8 mouse cellular contexts compared by ENCODE assay signal in genomic region chr17:70847086-70847485, GRCm38 (mm10). TPM values are rescaled to one million over a fixed set of nuclear protein-coding genes. Genes with fewer than 3 reads are reported as not detected.
DNase-seq lines count a peak whose midpoint lies in the region; ATAC-seq and TF ChIP-seq lines count a peak whose summit lies in the region.

No protein-coding gene starts in this region.

- no peak for ATAC-seq in hindbrain, embryonic 11.5 days (ENCODE audit: low FRiP score)
- no peak for ATAC-seq in limb, embryonic 13.5 days (ENCODE audit: low FRiP score, low read depth)
- no peak for ATAC-seq in midbrain, embryonic 14.5 days (ENCODE audit: low FRiP score, low TSS enrichment)

- TF ChIP-seq CTCF in left cerebral cortex, adult 2 months (IDR thresholded peaks at IDR 0.05), result peak; percentile 58

- intact Hi-C loops in left cerebral cortex, adult 2 months (cut with DNase I), result loop anchor here (2.0 kb wide), 1 partner anchor 122 kb away; no protein-coding TSS in a partner anchor

- no peaks in the 10 kb centered on the region for H3K9me3 ChIP-seq in hindbrain, embryonic 11.5 days (ENCODE audit: control insufficient read depth, low read length)
- no peaks in the 10 kb centered on the region for H3K9me3 ChIP-seq in limb, embryonic 13.5 days
- no peaks in the 10 kb centered on the region for H3K9me3 ChIP-seq in midbrain, embryonic 14.5 days (ENCODE audit: control insufficient read depth, low read length)

- H3K4me2 ChIP-seq in hindbrain, embryonic 11.5 days (replicated peaks; ENCODE audit: low read depth, low read length), result 0 out of 2 replicates have a peak overlapping the region, but pooled peaks have one; percentile 6
- peak overlapping the region; percentile 96 for H3K4me2 ChIP-seq in limb, embryonic 13.5 days (replicated peaks)
- H3K4me2 ChIP-seq in midbrain, embryonic 14.5 days (ENCODE audit: low read length), result peak overlapping the region; percentile 97

- no peak for DNase-seq in left cerebral cortex, adult 2 months (ENCODE audit: extremely low spot score in 1 of 2, low spot score in 2 of 2)
- DNase-seq in left cerebral cortex, adult 11 months (ENCODE audit: low spot score), result no peak
- DNase-seq in embryo, embryonic 10.5 days (ENCODE audit: low spot score), result peak; percentile 83
- DNase-seq in hindbrain, embryonic 11.5 days (ENCODE audit: low spot score), result peak; percentile 65
- peak; percentile 75 for DNase-seq in midbrain, embryonic 14.5 days
- peak; percentile 72 for DNase-seq in thymus, postnatal 4 days
- DNase-seq in layer of hippocampus, adult 9-10 months (ENCODE audit: low spot score), result no peak

- no peaks in the 10 kb centered on the region for H3K27me3 ChIP-seq in hindbrain, embryonic 11.5 days (ENCODE audit: control insufficient read depth, insufficient read depth, low read length)
- no peaks in the 10 kb centered on the region for H3K27me3 ChIP-seq in limb, embryonic 13.5 days
- H3K27me3 ChIP-seq in midbrain, embryonic 14.5 days (ENCODE audit: control insufficient read depth, insufficient read depth, low read length), result peaks cover 11% of the 10 kb centered on the region; the same call in 1 of the 2 replicates

- no peak overlapping the region for H3K27ac ChIP-seq in left cerebral cortex, adult 2 months
- H3K27ac ChIP-seq in hindbrain, embryonic 11.5 days (ENCODE audit: low read depth, low read length), result no peak overlapping the region
- no peak overlapping the region for H3K27ac ChIP-seq in limb, embryonic 13.5 days
- no peak overlapping the region for H3K27ac ChIP-seq in midbrain, embryonic 14.5 days (replicated peaks; ENCODE audit: low read depth, low read length)

- no peak overlapping the region for H3K9ac ChIP-seq in hindbrain, embryonic 11.5 days (ENCODE audit: low read depth, low read length)
- peak overlapping the region; percentile 52; the same call in 1 of the 2 replicates for H3K9ac ChIP-seq in limb, embryonic 13.5 days
- H3K9ac ChIP-seq in midbrain, embryonic 14.5 days (replicated peaks; ENCODE audit: low read length), result no peak overlapping the region

- 2% methylated on average over 4 of the region's 4 CpGs for WGBS in hindbrain, embryonic 11.5 days
- WGBS in limb, embryonic 13.5 days, result 1% methylated on average over 4 of the region's 4 CpGs
- 5% methylated on average over 4 of the region's 4 CpGs for WGBS in midbrain, embryonic 14.5 days

- no peaks in the 10 kb centered on the region for H3K36me3 ChIP-seq in hindbrain, embryonic 11.5 days (ENCODE audit: control insufficient read depth, insufficient read depth, low read length)
- peaks cover 43% of the 10 kb centered on the region for H3K36me3 ChIP-seq in limb, embryonic 13.5 days
- no peaks in the 10 kb centered on the region for H3K36me3 ChIP-seq in midbrain, embryonic 14.5 days (ENCODE audit: control insufficient read depth, insufficient read depth, low read length)

- no peaks in the 10 kb centered on the region for H3K4me1 ChIP-seq in hindbrain, embryonic 11.5 days (replicated peaks; ENCODE audit: control insufficient read depth, insufficient read depth, low read length)
- peaks cover 27% of the 10 kb centered on the region for H3K4me1 ChIP-seq in limb, embryonic 13.5 days
- peaks cover 33% of the 10 kb centered on the region for H3K4me1 ChIP-seq in midbrain, embryonic 14.5 days (ENCODE audit: control insufficient read depth, insufficient read depth, low read length)

- no peak overlapping the region for H3K4me3 ChIP-seq in left cerebral cortex, adult 2 months
- H3K4me3 ChIP-seq in hindbrain, embryonic 11.5 days (ENCODE audit: low read depth, low read length), result no peak overlapping the region
- H3K4me3 ChIP-seq in limb, embryonic 13.5 days, result peak overlapping the region; percentile 87
- no peak overlapping the region for H3K4me3 ChIP-seq in midbrain, embryonic 14.5 days (replicated peaks; ENCODE audit: low read depth, low read length)

RNA-seq across cellular contexts. Expression of gene Tgif1, which starts 6.3 kb away (rescaled TPM):
- 1 to 10 TPM; 1.5 to 1.6 TPM for total RNA-seq in left cerebral cortex, adult 2 months (2021)
- polyA plus RNA-seq in hindbrain, embryonic 11.5 days (2014; fragmentation: Nextera tagmentation; extraction: Ambion mirVana), result 61.6 and 66.0 TPM in 2 replicates
- 98.7 and 103 TPM in 2 replicates for polyA plus RNA-seq in limb, embryonic 13.5 days (2015; fragmentation: Nextera tagmentation; extraction: Ambion mirVana)
- polyA plus RNA-seq in midbrain, embryonic 14.5 days (2014; fragmentation: Nextera tagmentation; extraction: Ambion mirVana), result 9.8 and 16.5 TPM in 2 replicates

Comparison
In these comparisons a context has a peak if more than half of its experiments do, and no peak if none do; other contexts are left out.
1. DNase-seq: peak in embryo, embryonic 10.5 days (single experiment), hindbrain, embryonic 11.5 days (single experiment), midbrain, embryonic 14.5 days (single experiment) and thymus, postnatal 4 days (single experiment); none in left cerebral cortex, adult 2 months (0 of 2), left cerebral cortex, adult 11 months (single experiment) and layer of hippocampus, adult 9-10 months (single experiment).
2. H3K4me2 ChIP-seq: peak in every context shown above with its lines; median percentile 97 in midbrain, embryonic 14.5 days; 96 in limb, embryonic 13.5 days; 6 in hindbrain, embryonic 11.5 days.